Mouse (Mus musculus) c-Kit-positive CD71-positive TER-119-negative erythroid progenitor cells, embryonic 14.5 days (primary cell): ENCODE results near the gene AC170998.1.
A peak's percentile ranks its signal among the peaks of the same experiment; 100 is the strongest.
"Not testable (repeated sequence)": the region's sequence is repeated elsewhere in the genome, so short reads cannot be mapped to it uniquely, and the experiment has no call there.

ENCODE experiments used
- DNase-seq: peaks from one replicate; pipeline ENCODE4 v3.0.0-alpha.2; 2013; ENCODE audit warnings: low read depth

The AC170998.1 gene

GRCm38 (mm10) chr17:28707136-28707627 lies 18.7 kb upstream of the AC170998.1 start:
- no peak for DNase-seq

GRCm38 (mm10) chr17:28707816-28708215 lies 18.1 kb upstream of the AC170998.1 start:
- no peak for DNase-seq

GRCm38 (mm10) chr17:28708989-28709388 lies 16.9 kb upstream of the AC170998.1 start:
- no peak for DNase-seq

- DNase-seq: no peak
Observed at GRCm38 (mm10) chr17:28709552-28710290, 16.2 kb upstream of the AC170998.1 start.

GRCm38 (mm10) chr17:28710291-28710688 lies 15.6 kb upstream of the AC170998.1 start:
- no peak for DNase-seq

GRCm38 (mm10) chr17:28711237-28711636 lies 14.6 kb upstream of the AC170998.1 start:
- DNase-seq: no peak

GRCm38 (mm10) chr17:28712305-28712704 lies 13.6 kb upstream of the AC170998.1 start:
- DNase-seq: no peak

GRCm38 (mm10) chr17:28714006-28714405 lies 11.9 kb upstream of the AC170998.1 start:
- no peak for DNase-seq

- DNase-seq: no peak
Observed at GRCm38 (mm10) chr17:28715832-28716548, 9.9 kb upstream of the AC170998.1 start.

- no peak for DNase-seq
Observed at GRCm38 (mm10) chr17:28717535-28717934, 8.3 kb upstream of the AC170998.1 start.

GRCm38 (mm10) chr17:28727511-28727910 lies 1.6 kb downstream of the AC170998.1 start:
- DNase-seq: not testable (repeated sequence)

- no peak for DNase-seq
Observed at GRCm38 (mm10) chr17:28735317-28736105, 9.6 kb downstream of the AC170998.1 start.

GRCm38 (mm10) chr17:28736486-28736885 lies 10.6 kb downstream of the AC170998.1 start:
- DNase-seq: no peak

- DNase-seq: no peak
Observed at GRCm38 (mm10) chr17:28737973-28738372, 12.1 kb downstream of the AC170998.1 start.

GRCm38 (mm10) chr17:28739244-28739643 lies 13.4 kb downstream of the AC170998.1 start:
- DNase-seq: no peak

GRCm38 (mm10) chr17:28743145-28743866 lies 17.4 kb downstream of the AC170998.1 start:
- DNase-seq: no peak

- DNase-seq: peak; percentile 30
Observed at GRCm38 (mm10) chr17:28743916-28744315, 18.0 kb downstream of the AC170998.1 start.

- no peak for DNase-seq
Observed at GRCm38 (mm10) chr17:28745773-28746172, 19.9 kb downstream of the AC170998.1 start.

- no peak for DNase-seq
Observed at GRCm38 (mm10) chr17:28748001-28748400, 22.1 kb downstream of the AC170998.1 start.

- no peak for DNase-seq
Observed at GRCm38 (mm10) chr17:28750580-28750979, 24.7 kb downstream of the AC170998.1 start.

- DNase-seq: no peak
Observed at GRCm38 (mm10) chr17:28756447-28756846, 30.6 kb downstream of the AC170998.1 start.

- DNase-seq: no peak
Observed at GRCm38 (mm10) chr17:28757470-28757869, 31.6 kb downstream of the AC170998.1 start.
